Mouse (Mus musculus) limb, embryonic 13.5 days (tissue): ENCODE measurements around the gene Tpp2. TPM values are rescaled to one million over a fixed set of nuclear protein-coding genes. Genes with fewer than 3 reads are reported as not detected.
A peak's percentile ranks its signal among the peaks of the same experiment; 100 is the strongest.
"Not testable (repeated sequence)": the region's sequence is repeated elsewhere in the genome, so short reads cannot be mapped to it uniquely, and the experiment has no call there.

Experiments used
- ATAC-seq: fragments of 200-750 bp; cut with Nextera tagmentation; 2 replicates; pipeline ENCODE4 v1.8.0; 2017; ENCODE audit warnings: low read depth, moderate number of reproducible peaks, moderate TSS enrichment; ENCODE audit not compliant: low FRiP score
- H3K27ac ChIP-seq: fragments of 300-500 bp; sonication (generic); 2 replicates; pipeline ENCODE4 v1.5.1; 2015; ENCODE audit warnings: inconsistent platforms, mild to moderate bottlenecking, moderate library complexity
- H3K27me3 ChIP-seq: fragments of 300-500 bp; sonication (generic); 2 replicates; pipeline ENCODE4 v1.6.1; 2015; ENCODE audit warnings: mild to moderate bottlenecking, inconsistent platforms
- H3K36me3 ChIP-seq: fragments of 300-500 bp; sonication (generic); 2 replicates; pipeline ENCODE4 v1.6.1; 2015; ENCODE audit warnings: inconsistent platforms, mild to moderate bottlenecking, moderate library complexity
- H3K4me1 ChIP-seq: fragments of 300-500 bp; sonication (generic); 2 replicates; pipeline ENCODE4 v1.6.1; 2015; ENCODE audit warnings: inconsistent platforms
- H3K4me2 ChIP-seq: fragments of 300-500 bp; sonication (generic); replicated peaks from 2 replicates; pipeline ENCODE4 v1.6.1; 2015; ENCODE audit warnings: inconsistent platforms, mild to moderate bottlenecking, moderate library complexity
- H3K4me3 ChIP-seq: fragments of 300-500 bp; sonication (generic); 2 replicates; pipeline ENCODE4 v1.5.1; 2015; ENCODE audit warnings: moderate library complexity, mild to moderate bottlenecking, inconsistent platforms
- H3K9ac ChIP-seq: fragments of 300-500 bp; sonication (generic); 2 replicates; pipeline ENCODE4 v1.6.1; 2015; ENCODE audit warnings: mild to moderate bottlenecking, inconsistent platforms
- H3K9me3 ChIP-seq: fragments of 300-500 bp; sonication (generic); 2 replicates; pipeline ENCODE4 v1.6.1; 2016; ENCODE audit warnings: inconsistent platforms
- WGBS: fragments of 180-500 bp; shearing (Covaris S2); methylation state at CpG from one replicate; pipeline ENCODE4 v1.1.7; 2015; 5-methylcytosine and 5-hydroxymethylcytosine counted together
- polyA plus RNA-seq: library from polyadenylated mRNA; unstranded; fragments of >200 nt; fragmentation: Nextera tagmentation; extraction: Ambion mirVana; gene quantifications from 2 replicates; pipeline ENCODE4 v1.2.1, GENCODE M21; 2015

Tpp2 gene
- polyA plus RNA-seq = 67.3 and 70.0 TPM in 2 replicates

DNA sequence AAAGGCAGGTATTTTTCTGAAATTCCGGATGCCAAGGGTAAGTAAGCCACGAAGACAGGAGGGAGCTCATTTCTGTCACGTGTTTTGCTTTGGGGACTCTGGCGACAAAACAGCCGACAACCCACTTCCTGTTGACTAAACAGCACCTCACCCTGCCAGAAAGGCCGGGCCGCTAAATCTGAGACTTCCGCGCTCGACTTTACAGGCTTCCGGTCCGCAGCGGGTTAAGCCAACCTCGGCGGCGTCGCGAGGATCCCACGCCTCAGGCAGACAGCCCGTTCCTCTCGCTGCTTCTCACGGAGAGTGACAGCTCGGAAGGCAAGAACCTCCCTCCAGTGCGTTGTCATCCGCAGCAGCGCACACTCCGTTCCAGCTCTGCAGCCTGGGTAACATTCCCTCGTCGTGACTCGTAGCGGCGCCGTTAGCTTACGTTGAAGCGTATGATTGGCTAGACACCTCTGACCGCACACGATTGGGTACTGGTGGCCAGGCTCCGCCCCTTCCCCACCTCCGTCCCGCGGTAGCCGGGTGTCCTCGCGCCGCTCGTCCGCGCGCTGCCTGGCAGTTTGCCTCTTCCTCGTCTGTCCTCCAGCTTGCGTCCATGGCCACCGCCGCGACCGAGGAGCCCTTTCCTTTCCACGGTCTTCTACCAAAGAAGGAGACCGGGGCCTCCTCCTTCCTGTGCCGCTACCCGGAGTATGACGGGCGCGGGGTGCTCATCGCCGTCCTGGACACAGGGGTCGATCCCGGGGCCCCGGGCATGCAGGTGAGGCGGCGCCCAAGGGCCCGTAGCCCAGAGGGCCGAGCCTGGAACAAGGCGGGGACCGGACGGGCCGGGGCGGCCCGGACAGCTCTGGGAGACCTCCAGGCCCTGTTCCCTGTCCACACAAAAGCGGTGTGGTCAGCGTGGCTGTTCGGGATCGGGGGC, at the start of gene Tpp2:
Gene Tpp2 (plus strand): TSS at position 160 of the 928 bp plus-strand sequence.
- Histone ChIP-seq H3K9me3 (no peaks in the 10 kb centered on the region), H3K4me3 (peak within 1 kb of the TSS; percentile 99), H3K36me3 (no peaks in the 10 kb centered on the region), H3K9ac (peak within 1 kb of the TSS; percentile 98), H3K27ac (peak within 1 kb of the TSS; percentile 95), H3K4me2 (peak within 1 kb of the TSS; percentile 66), H3K4me1 (peaks cover 15% of the 10 kb centered on the region), H3K27me3 (no peaks in the 10 kb centered on the region)
- ATAC-seq = peak; percentile 100
- whole genome bisulfite sequencing = under 1% methylated on average over 81 of the region's 81 CpGs

DNA sequence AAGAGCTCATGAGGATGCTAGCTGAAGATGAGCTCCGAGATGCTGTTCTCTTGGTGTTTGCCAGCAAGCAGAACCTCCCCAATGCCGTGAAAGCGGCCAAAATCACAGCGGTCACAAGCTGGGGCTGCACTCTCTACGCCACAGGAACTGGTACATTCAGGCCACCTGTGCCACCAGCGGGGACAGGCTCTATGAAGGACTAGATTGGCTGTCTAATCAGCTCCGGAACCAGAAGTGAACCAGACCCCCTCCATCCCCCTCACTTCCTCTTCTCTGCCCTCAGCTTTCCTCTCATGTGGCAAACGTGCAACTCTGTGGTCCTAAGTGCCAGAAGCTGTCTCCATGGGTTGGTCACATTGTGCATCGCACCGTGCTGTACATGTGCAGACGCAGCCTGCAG, 45.1 kb upstream of the Tpp2 start:
- not testable (repeated sequence) for H3K4me2 ChIP-seq, H3K9me3 ChIP-seq, H3K27me3 ChIP-seq, H3K4me3 ChIP-seq, H3K9ac ChIP-seq, H3K27ac ChIP-seq, ATAC-seq, H3K36me3 ChIP-seq, H3K4me1 ChIP-seq
- 78% methylated on average over 11 of the region's 11 CpGs for WGBS

DNA sequence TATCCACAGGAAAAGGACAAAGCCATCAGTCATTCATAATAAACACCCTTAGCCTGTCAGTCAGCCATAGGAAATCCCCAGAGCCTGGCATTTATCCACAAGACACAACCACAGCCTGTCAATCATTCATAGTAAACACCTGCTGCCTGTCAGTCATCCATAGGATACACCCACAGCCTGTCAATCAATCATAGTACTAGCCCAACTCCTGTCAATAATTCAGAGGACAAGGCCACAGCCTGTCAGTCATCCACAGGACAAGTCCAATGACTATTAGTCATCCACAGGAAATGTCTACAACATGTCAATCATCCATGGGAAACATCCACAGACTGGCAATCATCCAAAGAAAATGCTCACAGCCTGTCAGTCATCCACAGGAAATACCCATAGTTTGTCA, 37.7 kb upstream of the Tpp2 start:
- no peak for ATAC-seq
- Histone ChIP-seq H3K27me3 (no peaks in the 10 kb centered on the region), H3K36me3 (no peaks in the 10 kb centered on the region), H3K9me3 (no peaks in the 10 kb centered on the region), H3K27ac (no peak overlapping the region), H3K4me1 (peaks cover 5% of the 10 kb centered on the region; the same call in 1 of the 2 replicates), H3K9ac (no peak overlapping the region), H3K4me3 (no peak overlapping the region), H3K4me2 (no peak overlapping the region)

GRCm38 (mm10) chr1:43897131-43897530, 36.3 kb upstream of the Tpp2 start:
- ATAC-seq = no peak
- Histone ChIP-seq H3K9ac (no peak overlapping the region), H3K4me3 (no peak overlapping the region), H3K36me3 (no peaks in the 10 kb centered on the region), H3K27me3 (no peaks in the 10 kb centered on the region), H3K4me2 (no peak overlapping the region), H3K9me3 (no peaks in the 10 kb centered on the region), H3K4me1 (peaks cover 5% of the 10 kb centered on the region; the same call in 1 of the 2 replicates), H3K27ac (no peak overlapping the region)
- 72% methylated on average over 2 of the region's 2 CpGs for WGBS

- Histone ChIP-seq H3K36me3 (no peaks in the 10 kb centered on the region), H3K4me1 (peaks cover 5% of the 10 kb centered on the region; the same call in 1 of the 2 replicates), H3K4me3 (no peak overlapping the region), H3K27me3 (no peaks in the 10 kb centered on the region), H3K9ac (no peak overlapping the region), H3K9me3 (no peaks in the 10 kb centered on the region), H3K4me2 (no peak overlapping the region), H3K27ac (no peak overlapping the region)
- no peak for ATAC-seq
- 86% methylated on average over 18 of the region's 18 CpGs for WGBS
Observed at GRCm38 (mm10) chr1:43897987-43898386, 35.5 kb upstream of the Tpp2 start.

GRCm38 (mm10) chr1:43898991-43899714, 34.3 kb upstream of the Tpp2 start:
- peak overlapping the region; percentile 59 for H3K4me2 ChIP-seq
- H3K9ac ChIP-seq = 0 out of 2 replicates have a peak overlapping the region, but pooled peaks have one; percentile 13
- H3K4me3 ChIP-seq = peak overlapping the region; percentile 24
- peak; percentile 78 for ATAC-seq
- no peaks in the 10 kb centered on the region for H3K36me3 ChIP-seq
- no peaks in the 10 kb centered on the region for H3K27me3 ChIP-seq
- H3K27ac ChIP-seq = no peak overlapping the region
- no peaks in the 10 kb centered on the region for H3K9me3 ChIP-seq
- peaks cover 5% of the 10 kb centered on the region; the same call in 1 of the 2 replicates for H3K4me1 ChIP-seq
- WGBS = 20% methylated on average over 18 of the region's 18 CpGs

DNA sequence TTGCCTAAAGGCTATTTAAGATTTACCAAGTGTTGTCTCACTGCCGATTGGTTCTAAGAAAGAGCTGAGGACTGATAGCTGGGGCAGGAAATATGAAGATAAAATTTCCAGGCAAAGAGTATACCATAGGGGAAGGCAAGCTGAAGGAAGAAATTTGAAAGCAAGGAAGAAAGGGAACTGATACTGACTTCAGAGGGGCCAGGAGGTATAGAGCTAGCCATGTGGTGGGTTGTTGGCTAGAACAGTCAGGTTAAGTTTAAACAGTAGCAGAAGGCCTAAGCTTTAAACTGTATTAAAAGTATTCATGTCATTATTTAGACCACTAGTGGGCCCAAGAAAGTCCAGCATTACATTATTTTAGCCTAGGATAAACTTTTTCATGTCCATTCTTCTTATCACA, 31.0 kb upstream of the Tpp2 start:
- no peak for ATAC-seq
- Histone ChIP-seq H3K27ac (no peak overlapping the region), H3K4me2 (no peak overlapping the region), H3K9ac (no peak overlapping the region), H3K9me3 (no peaks in the 10 kb centered on the region), H3K36me3 (no peaks in the 10 kb centered on the region), H3K4me1 (peaks cover 5% of the 10 kb centered on the region; the same call in 1 of the 2 replicates), H3K4me3 (no peak overlapping the region), H3K27me3 (no peaks in the 10 kb centered on the region)
- 74% methylated on average over 1 of the region's 1 CpGs for WGBS

DNA sequence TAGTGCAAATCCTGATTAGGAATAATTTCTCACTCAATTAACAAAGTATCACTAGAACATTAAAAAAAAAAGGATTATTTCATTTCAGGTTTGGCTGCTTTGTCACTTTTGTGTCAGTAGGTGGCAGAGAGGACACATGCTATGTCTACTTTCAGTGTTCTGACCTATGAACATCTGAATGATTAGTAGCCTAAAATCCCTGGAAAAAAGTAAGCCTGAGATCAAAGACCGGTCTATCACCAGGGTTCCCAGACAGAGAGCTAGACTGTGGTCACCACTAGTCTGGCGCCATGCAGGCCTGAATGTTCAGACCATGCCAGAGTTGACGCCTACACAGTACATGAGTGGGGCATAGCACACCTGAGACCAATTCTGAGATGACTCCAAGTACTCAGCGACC, 30.6 kb upstream of the Tpp2 start:
- Histone ChIP-seq H3K9me3 (no peaks in the 10 kb centered on the region), H3K9ac (no peak overlapping the region), H3K36me3 (no peaks in the 10 kb centered on the region), H3K4me3 (no peak overlapping the region), H3K4me2 (no peak overlapping the region), H3K4me1 (peaks cover 5% of the 10 kb centered on the region; the same call in 1 of the 2 replicates), H3K27ac (no peak overlapping the region), H3K27me3 (no peaks in the 10 kb centered on the region)
- 67% methylated on average over 4 of the region's 4 CpGs for WGBS
- peak; percentile 64 for ATAC-seq

DNA sequence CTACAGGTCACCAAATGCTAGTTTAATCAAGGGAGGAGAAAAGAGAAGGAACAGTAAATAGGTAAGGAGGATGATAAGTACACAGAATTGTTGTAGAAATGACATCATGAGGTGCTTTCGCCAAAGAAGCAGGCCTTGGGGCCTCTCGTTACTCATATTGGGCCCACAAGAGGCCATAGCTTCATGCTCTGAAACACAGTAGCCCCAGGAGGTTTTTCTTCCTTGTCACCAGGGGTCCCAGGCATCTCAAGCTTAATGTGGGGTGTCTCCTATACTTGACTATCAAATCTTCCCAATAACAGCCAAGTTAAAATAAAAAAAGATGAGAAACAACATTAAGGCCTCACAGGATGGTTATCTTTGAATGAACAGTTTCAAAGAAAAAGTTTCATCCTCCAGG, 18.0 kb upstream of the Tpp2 start:
- Histone ChIP-seq H3K27ac (no peak overlapping the region), H3K9me3 (no peaks in the 10 kb centered on the region), H3K4me1 (no peaks in the 10 kb centered on the region), H3K4me2 (no peak overlapping the region), H3K4me3 (no peak overlapping the region), H3K27me3 (no peaks in the 10 kb centered on the region), H3K36me3 (no peaks in the 10 kb centered on the region), H3K9ac (no peak overlapping the region)
- 62% methylated on average over 2 of the region's 2 CpGs for WGBS
- ATAC-seq = no peak

DNA sequence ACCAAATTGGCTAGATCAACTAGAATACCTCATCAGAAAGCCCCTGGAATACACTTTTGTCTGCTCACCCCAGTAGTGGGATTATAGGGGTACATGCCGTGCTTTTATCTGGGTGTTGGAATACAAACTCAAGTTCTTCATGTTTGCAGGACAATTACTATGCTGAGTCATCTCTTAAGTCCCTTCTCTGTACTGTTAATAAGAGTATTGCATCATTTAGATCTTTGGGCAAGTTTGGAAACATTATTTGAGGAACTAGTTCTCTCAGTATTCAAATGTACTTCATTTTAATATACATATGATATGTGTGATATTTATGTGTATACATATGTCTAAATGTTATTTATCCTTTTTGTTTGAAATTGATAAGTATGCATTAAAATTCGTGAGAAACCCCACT, 16.6 kb upstream of the Tpp2 start:
- ATAC-seq = no peak
- no peak overlapping the region for H3K9ac ChIP-seq
- 49% methylated on average over 2 of the region's 2 CpGs for WGBS
- H3K9me3 ChIP-seq = no peaks in the 10 kb centered on the region
- H3K4me3 ChIP-seq = no peak overlapping the region
- H3K4me1 ChIP-seq = no peaks in the 10 kb centered on the region
- H3K4me2 ChIP-seq = no peak overlapping the region
- no peak overlapping the region for H3K27ac ChIP-seq
- H3K27me3 ChIP-seq = no peaks in the 10 kb centered on the region
- no peaks in the 10 kb centered on the region for H3K36me3 ChIP-seq

DNA sequence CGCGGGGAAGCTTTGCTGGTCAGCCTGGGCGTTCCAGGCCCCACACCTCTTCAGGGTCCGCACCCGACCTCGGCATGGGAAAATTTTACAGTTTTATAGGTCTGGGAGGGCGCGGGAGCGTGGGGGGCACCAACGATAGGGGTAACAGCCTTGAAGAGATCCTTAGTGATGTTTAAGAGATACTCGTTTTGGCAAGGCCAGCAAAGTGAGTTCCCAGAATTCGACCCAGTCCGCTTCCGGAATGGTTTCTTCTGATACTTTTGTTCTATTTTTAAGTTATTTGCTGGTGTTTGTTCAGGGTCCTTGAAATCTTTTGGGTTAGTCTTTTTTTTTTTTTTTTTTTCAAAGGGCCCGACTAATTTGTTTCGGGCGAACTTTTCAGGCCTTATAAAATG, 966 bp downstream of the Tpp2 start:
- no peaks in the 10 kb centered on the region for H3K9me3 ChIP-seq
- no peaks in the 10 kb centered on the region; the same call in 1 of the 2 replicates for H3K36me3 ChIP-seq
- ATAC-seq = no peak
- H3K27ac ChIP-seq = peak overlapping the region; percentile 85
- no peaks in the 10 kb centered on the region for H3K27me3 ChIP-seq
- under 1% methylated on average over 17 of the region's 17 CpGs for WGBS
- H3K9ac ChIP-seq = peak overlapping the region; percentile 98
- peak overlapping the region; percentile 66 for H3K4me2 ChIP-seq
- H3K4me1 ChIP-seq = peaks cover 15% of the 10 kb centered on the region
- H3K4me3 ChIP-seq = peak overlapping the region; percentile 99

- Histone ChIP-seq H3K36me3 (peaks cover 26% of the 10 kb centered on the region), H3K4me2 (no peak overlapping the region), H3K27me3 (no peaks in the 10 kb centered on the region), H3K4me3 (no peak overlapping the region), H3K9me3 (no peaks in the 10 kb centered on the region), H3K4me1 (peaks cover 13% of the 10 kb centered on the region), H3K27ac (no peak overlapping the region), H3K9ac (no peak overlapping the region)
- WGBS = 88% methylated on average over 1 of the region's 1 CpGs
- ATAC-seq = no peak
Observed at GRCm38 (mm10) chr1:43939310-43939709, 5.9 kb downstream of the Tpp2 start.
